Mouse (Mus musculus): ENCODE results near the gene Dhx8. TPM values are rescaled to one million over a fixed set of nuclear protein-coding genes. Genes with fewer than 3 reads are reported as not detected.

Gene Dhx8
- polyA plus RNA-seq (2016; fragmentation: Nextera tagmentation; extraction: Ambion mirVana) = 45.6 and 46.8 TPM in 2 replicates

- peak within 1 kb of the TSS; percentile 93 for H3K4me2 ChIP-seq
- peaks cover 15% of the 10 kb centered on the region for H3K4me1 ChIP-seq
- peaks cover 31% of the 10 kb centered on the region for H3K36me3 ChIP-seq (replicated peaks)
- H3K9ac ChIP-seq = peak within 1 kb of the TSS; percentile 85
- H3K27me3 ChIP-seq = no peaks in the 10 kb centered on the region
- H3K9me3 ChIP-seq = no peaks in the 10 kb centered on the region
- peak within 1 kb of the TSS; percentile 39; the same call in 1 of the 2 replicates for H3K27ac ChIP-seq
- peak; percentile 96 for ATAC-seq (ENCODE audit: low FRiP score)
- WGBS = under 1% methylated on average over 51 of the region's 51 CpGs
- peak within 1 kb of the TSS; percentile 84 for H3K4me3 ChIP-seq (replicated peaks)
Measured at GRCm38 (mm10) chr11:101732518-101733440, at the start of gene Dhx8. Dhx8 (plus strand) TSS chr11:101732919.

- Histone ChIP-seq H3K27me3 (no peaks in the 10 kb centered on the region), H3K4me2 (no peak overlapping the region), H3K4me3 (replicated peaks) (no peak overlapping the region), H3K36me3 (replicated peaks) (no peaks in the 10 kb centered on the region), H3K27ac (peak overlapping the region; percentile 54), H3K9ac (no peak overlapping the region), H3K4me1 (peaks cover 7% of the 10 kb centered on the region), H3K9me3 (no peaks in the 10 kb centered on the region)
- no peak for ATAC-seq (ENCODE audit: low FRiP score)
- 69% methylated on average over 13 of the region's 13 CpGs for WGBS
Measured at GRCm38 (mm10) chr11:101687351-101688301, 45.1 kb upstream of the Dhx8 start.

DNA sequence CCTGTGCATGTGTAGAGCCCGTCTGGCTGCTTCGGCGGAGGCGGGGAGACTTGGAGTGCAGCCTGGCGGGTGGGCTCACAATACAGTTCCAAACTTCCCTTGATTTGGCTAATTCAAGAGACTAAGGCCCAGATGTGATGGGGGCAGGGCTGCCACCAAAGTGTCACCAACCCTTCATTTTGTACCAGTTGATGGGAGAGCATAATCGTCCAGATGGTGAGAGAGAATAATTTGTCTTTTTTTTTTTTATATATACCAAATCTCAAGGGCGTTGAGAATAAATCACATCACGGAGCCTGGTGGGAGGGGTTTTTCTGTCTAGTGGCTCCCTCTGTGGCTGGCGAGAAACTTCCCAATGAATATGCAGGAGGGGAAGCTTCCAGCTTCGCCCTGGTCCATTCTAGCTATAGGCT, 43.0 kb upstream of the Dhx8 start:
- peak; percentile 53; the same call in 1 of the 2 replicates for ATAC-seq (ENCODE audit: low FRiP score)
- H3K4me2 ChIP-seq = no peak overlapping the region
- peak overlapping the region; percentile 81 for H3K27ac ChIP-seq
- H3K4me1 ChIP-seq = peaks cover 7% of the 10 kb centered on the region
- WGBS = 51% methylated on average over 10 of the region's 10 CpGs
- H3K9me3 ChIP-seq = no peaks in the 10 kb centered on the region
- no peak overlapping the region for H3K4me3 ChIP-seq (replicated peaks)
- H3K36me3 ChIP-seq (replicated peaks) = no peaks in the 10 kb centered on the region
- no peaks in the 10 kb centered on the region for H3K27me3 ChIP-seq
- no peak overlapping the region for H3K9ac ChIP-seq

GRCm38 (mm10) chr11:101690326-101690725, 42.4 kb upstream of the Dhx8 start:
- no peaks in the 10 kb centered on the region for H3K27me3 ChIP-seq
- no peak overlapping the region for H3K4me3 ChIP-seq (replicated peaks)
- H3K27ac ChIP-seq = peak overlapping the region; percentile 62; the same call in 1 of the 2 replicates
- H3K4me1 ChIP-seq = peaks cover 11% of the 10 kb centered on the region
- no peak for ATAC-seq (ENCODE audit: low FRiP score)
- H3K36me3 ChIP-seq (replicated peaks) = no peaks in the 10 kb centered on the region
- H3K9ac ChIP-seq = no peak overlapping the region
- no peaks in the 10 kb centered on the region for H3K9me3 ChIP-seq
- 76% methylated on average over 5 of the region's 5 CpGs for WGBS
- H3K4me2 ChIP-seq = no peak overlapping the region

DNA sequence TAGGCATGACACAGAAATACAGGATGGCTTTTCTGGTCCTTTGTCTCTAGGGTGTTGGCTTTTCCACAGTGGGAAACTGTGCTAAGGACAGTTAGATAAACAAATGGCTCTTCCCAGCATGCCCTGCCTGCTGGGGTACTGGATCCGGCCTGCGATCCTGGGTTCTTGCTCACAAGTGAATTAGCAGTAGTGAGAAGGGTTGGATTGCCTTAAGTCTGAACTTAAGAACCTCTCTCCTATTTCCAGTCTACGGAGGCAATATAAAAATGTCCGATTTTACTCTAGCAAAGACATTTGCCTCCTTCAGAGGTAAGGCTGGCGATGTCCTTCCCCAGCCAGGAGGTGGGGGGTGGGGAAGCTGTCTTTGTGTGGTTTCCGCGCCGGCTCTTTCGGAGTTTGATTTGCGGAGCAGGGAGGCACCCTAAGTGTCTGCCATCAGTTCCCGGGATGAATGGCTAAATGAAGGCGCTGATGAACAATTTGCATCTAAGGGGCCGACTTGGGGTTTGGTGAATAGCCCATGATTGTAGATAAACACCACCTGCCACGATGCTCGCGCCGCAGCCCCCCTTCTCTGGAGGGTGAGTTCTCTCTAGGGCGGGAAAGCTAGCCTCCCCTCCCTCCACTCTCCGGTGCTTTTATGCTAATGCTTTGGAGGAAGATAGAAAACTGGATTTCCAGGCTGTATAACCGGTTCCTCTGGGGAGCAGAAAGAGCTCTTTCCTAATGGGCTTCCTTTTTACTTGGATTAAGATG, 36.6 kb upstream of the Dhx8 start:
- Histone ChIP-seq H3K27me3 (no peaks in the 10 kb centered on the region), H3K4me1 (peaks cover 31% of the 10 kb centered on the region), H3K9ac (peak overlapping the region; percentile 57), H3K9me3 (no peaks in the 10 kb centered on the region), H3K4me3 (replicated peaks) (peak overlapping the region; percentile 20), H3K36me3 (replicated peaks) (no peaks in the 10 kb centered on the region), H3K4me2 (peak overlapping the region; percentile 53), H3K27ac (peak overlapping the region; percentile 95)
- ATAC-seq (ENCODE audit: low FRiP score) = peak; percentile 92
- 1% methylated on average over 20 of the region's 20 CpGs for WGBS

DNA sequence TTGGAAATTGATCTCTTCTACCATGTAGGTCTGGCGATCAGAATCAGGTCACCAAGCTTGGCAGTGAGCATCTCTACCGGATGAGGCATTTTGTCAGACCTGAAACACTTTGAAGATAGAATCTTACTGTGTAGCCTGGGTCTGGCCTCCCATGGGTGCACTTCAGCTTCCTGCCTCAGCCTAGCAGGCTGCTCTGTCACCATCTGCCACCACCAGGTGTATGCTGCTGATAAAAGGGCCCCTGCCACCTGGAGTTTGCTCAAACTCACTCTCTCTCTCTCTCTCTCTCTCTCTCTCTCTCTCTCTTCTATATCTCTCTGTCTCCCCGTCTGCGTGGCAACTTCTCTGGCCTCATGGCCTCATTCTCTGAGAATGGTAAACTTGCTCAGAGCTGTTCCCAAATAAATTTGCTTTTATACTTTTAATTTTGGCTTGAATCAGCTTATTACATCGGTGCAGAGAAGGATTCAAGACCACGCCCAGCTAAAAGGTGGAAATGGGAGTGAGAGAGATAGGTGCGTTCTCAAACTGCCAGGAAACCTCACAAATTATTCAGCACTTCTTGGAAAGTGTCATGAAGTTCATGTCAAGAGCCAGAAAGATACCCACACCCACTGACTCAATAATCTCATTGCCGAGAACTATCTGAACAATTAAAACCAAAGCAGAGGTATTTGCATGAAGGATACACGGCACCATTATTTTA, 35.4 kb upstream of the Dhx8 start:
- peaks cover 31% of the 10 kb centered on the region for H3K4me1 ChIP-seq
- H3K27ac ChIP-seq = peak overlapping the region; percentile 95
- ATAC-seq (ENCODE audit: low FRiP score) = no peak
- no peaks in the 10 kb centered on the region for H3K9me3 ChIP-seq
- H3K36me3 ChIP-seq (replicated peaks) = no peaks in the 10 kb centered on the region
- 93% methylated on average over 9 of the region's 9 CpGs for WGBS
- H3K27me3 ChIP-seq = no peaks in the 10 kb centered on the region
- no peak overlapping the region for H3K4me2 ChIP-seq
- peak overlapping the region; percentile 12; the same call in 1 of the 2 replicates for H3K9ac ChIP-seq
- H3K4me3 ChIP-seq (replicated peaks) = no peak overlapping the region

- ATAC-seq (ENCODE audit: low FRiP score) = no peak
- Histone ChIP-seq H3K9ac (no peak overlapping the region), H3K36me3 (replicated peaks) (no peaks in the 10 kb centered on the region), H3K4me1 (peaks cover 31% of the 10 kb centered on the region), H3K9me3 (no peaks in the 10 kb centered on the region), H3K27ac (peak overlapping the region; percentile 95; the same call in 1 of the 2 replicates), H3K4me3 (replicated peaks) (no peak overlapping the region), H3K27me3 (no peaks in the 10 kb centered on the region), H3K4me2 (no peak overlapping the region)
Measured at GRCm38 (mm10) chr11:101698114-101698513, 34.6 kb upstream of the Dhx8 start.

- no peaks in the 10 kb centered on the region for H3K9me3 ChIP-seq
- no peaks in the 10 kb centered on the region for H3K27me3 ChIP-seq
- peaks cover 34% of the 10 kb centered on the region for H3K4me1 ChIP-seq
- ATAC-seq (ENCODE audit: low FRiP score) = no peak
- H3K4me2 ChIP-seq = no peak overlapping the region
- no peak overlapping the region for H3K9ac ChIP-seq
- H3K36me3 ChIP-seq (replicated peaks) = no peaks in the 10 kb centered on the region
- H3K4me3 ChIP-seq (replicated peaks) = no peak overlapping the region
- H3K27ac ChIP-seq = no peak overlapping the region
- WGBS = 100% methylated on average over 1 of the region's 1 CpGs
Measured at GRCm38 (mm10) chr11:101699556-101699955, 33.2 kb upstream of the Dhx8 start.

GRCm38 (mm10) chr11:101699991-101700390, 32.7 kb upstream of the Dhx8 start:
- no peaks in the 10 kb centered on the region for H3K27me3 ChIP-seq
- no peaks in the 10 kb centered on the region for H3K36me3 ChIP-seq (replicated peaks)
- ATAC-seq (ENCODE audit: low FRiP score) = no peak
- no peak overlapping the region for H3K4me3 ChIP-seq (replicated peaks)
- 77% methylated on average over 7 of the region's 7 CpGs for WGBS
- H3K4me1 ChIP-seq = peaks cover 34% of the 10 kb centered on the region
- no peak overlapping the region for H3K9ac ChIP-seq
- H3K27ac ChIP-seq = no peak overlapping the region
- no peaks in the 10 kb centered on the region for H3K9me3 ChIP-seq
- no peak overlapping the region for H3K4me2 ChIP-seq

DNA sequence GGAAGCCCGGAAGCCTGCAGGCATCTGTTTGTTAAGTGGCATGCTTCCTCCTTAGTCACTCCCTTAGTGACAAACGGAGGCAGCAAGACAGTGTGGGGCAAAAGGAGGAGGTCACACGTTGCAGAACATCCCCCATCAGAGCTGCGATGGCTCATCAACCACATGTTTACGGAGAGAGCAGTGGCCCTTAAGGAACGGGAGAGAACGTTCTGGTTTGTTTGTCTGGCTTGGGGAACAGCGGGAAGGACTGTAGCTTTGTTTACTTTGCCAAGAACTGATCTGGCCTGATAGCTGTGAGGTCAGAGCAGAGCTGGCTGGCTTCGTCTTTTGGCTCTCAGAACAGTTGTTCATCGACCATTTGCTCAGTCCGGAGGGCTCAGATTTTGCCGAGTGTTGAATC, 32.3 kb upstream of the Dhx8 start:
- Histone ChIP-seq H3K9me3 (no peaks in the 10 kb centered on the region), H3K27ac (no peak overlapping the region), H3K4me2 (no peak overlapping the region), H3K27me3 (no peaks in the 10 kb centered on the region), H3K9ac (no peak overlapping the region), H3K36me3 (replicated peaks) (no peaks in the 10 kb centered on the region), H3K4me1 (peaks cover 29% of the 10 kb centered on the region), H3K4me3 (replicated peaks) (no peak overlapping the region)
- 68% methylated on average over 12 of the region's 12 CpGs for WGBS
- no peak for ATAC-seq (ENCODE audit: low FRiP score)

DNA sequence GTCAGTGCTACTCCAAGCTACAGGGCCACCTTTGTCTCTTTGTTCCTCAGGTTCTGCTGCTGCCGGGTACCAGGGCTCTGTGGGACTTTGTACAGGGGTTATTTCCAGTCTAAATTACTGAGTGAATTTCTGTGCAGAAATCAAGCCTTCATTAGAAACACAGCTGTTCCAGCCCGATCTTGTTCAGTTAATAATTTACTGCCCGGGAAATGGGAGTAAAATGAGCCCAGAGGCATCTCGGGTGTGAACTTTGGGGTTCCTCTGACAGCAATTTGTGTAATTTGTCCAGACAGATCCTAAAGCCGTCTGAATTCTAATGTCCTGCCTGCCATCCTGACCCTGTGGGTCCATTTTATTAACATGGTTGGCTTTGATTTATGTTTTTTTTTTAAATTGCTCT, 28.6 kb upstream of the Dhx8 start:
- no peaks in the 10 kb centered on the region for H3K9me3 ChIP-seq
- H3K9ac ChIP-seq = no peak overlapping the region
- no peak overlapping the region for H3K4me2 ChIP-seq
- no peak overlapping the region for H3K4me3 ChIP-seq (replicated peaks)
- H3K27ac ChIP-seq = peak overlapping the region; percentile 42; the same call in 1 of the 2 replicates
- H3K4me1 ChIP-seq = peaks cover 11% of the 10 kb centered on the region
- H3K27me3 ChIP-seq = no peaks in the 10 kb centered on the region
- 67% methylated on average over 5 of the region's 5 CpGs for WGBS
- ATAC-seq (ENCODE audit: low FRiP score) = no peak
- H3K36me3 ChIP-seq (replicated peaks) = no peaks in the 10 kb centered on the region

All from forebrain, embryonic 12.5 days (tissue).